Mouse (Mus musculus): ENCODE results near the gene Ryr2. TPM values are rescaled to one million over a fixed set of nuclear protein-coding genes. Genes with fewer than 3 reads are reported as not detected.

The Ryr2 gene
- polyA plus RNA-seq, 2 experiments = 0.37 to 0.79 TPM

GRCm38 (mm10) chr13:11520765-11521164 is 586.0 kb downstream of the Ryr2 start:
- Histone ChIP-seq H3K36me3 (ENCODE audit: control insufficient read depth, insufficient read depth, low read length) (no peaks in the 10 kb centered on the region), H3K4me3 (replicated peaks; ENCODE audit: low read length) (no peak overlapping the region), H3K4me1 (ENCODE audit: control insufficient read depth, insufficient read depth, low read length) (no peaks in the 10 kb centered on the region), H3K4me2 (replicated peaks; ENCODE audit: low read depth, low read length, severe bottlenecking) (no peak overlapping the region), H3K9me3 (ENCODE audit: control insufficient read depth, low read length) (no peaks in the 10 kb centered on the region), H3K27me3 (ENCODE audit: control insufficient read depth, insufficient read depth, low read length) (no peaks in the 10 kb centered on the region), H3K27ac (replicated peaks; ENCODE audit: low read depth, low read length) (no peak overlapping the region), H3K9ac (ENCODE audit: low read depth, low read length, severe bottlenecking) (no peak overlapping the region)
- no peak for TF ChIP-seq POLR2A (IDR thresholded peaks at IDR 0.05; ENCODE audit: borderline replicate concordance, extremely low read depth, insufficient read depth, insufficient read length)
- WGBS = 90% methylated on average over 2 of the region's 2 CpGs
- DNase-seq (ENCODE audit: low spot score) (no peak), ATAC-seq (ENCODE audit: low FRiP score, low read depth) (no peak)

GRCm38 (mm10) chr13:11511540-11512177 is 595.1 kb downstream of the Ryr2 start:
- no peak overlapping the region for H3K9ac ChIP-seq (ENCODE audit: low read depth, low read length, severe bottlenecking)
- TF ChIP-seq POLR2A (IDR thresholded peaks at IDR 0.05; ENCODE audit: borderline replicate concordance, extremely low read depth, insufficient read depth, insufficient read length) = no peak

More at GRCm38 (mm10) chr13:11511540-11512177, 595.1 kb downstream of the Ryr2 start:
- no peaks in the 10 kb centered on the region for H3K4me1 ChIP-seq (ENCODE audit: control insufficient read depth, insufficient read depth, low read length)
- no peak overlapping the region for H3K4me3 ChIP-seq (replicated peaks; ENCODE audit: low read length)
- no peak overlapping the region for H3K27ac ChIP-seq (replicated peaks; ENCODE audit: low read depth, low read length)
- no peaks in the 10 kb centered on the region for H3K27me3 ChIP-seq (ENCODE audit: control insufficient read depth, insufficient read depth, low read length)
- no peak for ATAC-seq (ENCODE audit: low FRiP score, low read depth)
- no peak for DNase-seq (ENCODE audit: low spot score)
- no peaks in the 10 kb centered on the region for H3K36me3 ChIP-seq (ENCODE audit: control insufficient read depth, insufficient read depth, low read length)
- H3K4me2 ChIP-seq (replicated peaks; ENCODE audit: low read depth, low read length, severe bottlenecking) = no peak overlapping the region
- no peaks in the 10 kb centered on the region for H3K9me3 ChIP-seq (ENCODE audit: control insufficient read depth, low read length)
- WGBS = 36% methylated on average over 2 of the region's 2 CpGs

Other genes starting within 250 kb of the Ryr2 start
- gene Mtr, start 151.2 kb upstream of the Ryr2 start, polyA plus RNA-seq (2012; rRNA removed) = 15.9 and 16.5 TPM in 2 replicates
- gene Mtr, start 151.2 kb upstream of the Ryr2 start, polyA plus RNA-seq (2014; fragmentation: Nextera tagmentation; extraction: Ambion mirVana) = 19.9 and 21.4 TPM in 2 replicates
- gene Actn2, start 233.8 kb upstream of the Ryr2 start, polyA plus RNA-seq (2012; rRNA removed) = 132 and 141 TPM in 2 replicates
- 153 and 219 TPM in 2 replicates for gene Actn2, start 233.8 kb upstream of the Ryr2 start, polyA plus RNA-seq (2014; fragmentation: Nextera tagmentation; extraction: Ambion mirVana)

Data from limb, embryonic 14.5 days (tissue).